In genomic region chr7:44531946-44532732, GRCm38 (mm10) we compare ENCODE assay signal across 19 mouse cellular contexts. TPM values are rescaled to one million over a fixed set of nuclear protein-coding genes. Genes with fewer than 3 reads are reported as not detected.
DNase-seq lines count a peak whose midpoint lies in the region; ATAC-seq and TF ChIP-seq lines count a peak whose summit lies in the region.
"Had no signal": no experiment of that assay in that cellular context is flagged by ENCODE, and none has a peak within 500 bp of the region (broad histone marks: within the 10 kb centered on the region; RNA-seq: fewer than 3 reads in every experiment).

Gene Spib (minus strand): TSS chr7:44532071.

- peaks cover 13% of the 10 kb centered on the region for H3K4me1 ChIP-seq in heart, embryonic 16.5 days (ENCODE audit: control insufficient read depth, insufficient read depth, low read length)
- peaks cover 43% of the 10 kb centered on the region; the same call in 1 of the 2 replicates for H3K4me1 ChIP-seq in spleen, adult 2 months (ENCODE audit: control insufficient read depth, insufficient read depth, insufficient read length)
- H3K4me1 ChIP-seq in embryonic facial prominence, embryonic 13.5 days: peaks cover 9% of the 10 kb centered on the region

- peaks cover 8% of the 10 kb centered on the region for H3K27me3 ChIP-seq in heart, embryonic 16.5 days (ENCODE audit: control insufficient read depth, insufficient read depth, low read length)
- H3K27me3 ChIP-seq in spleen, adult 2 months (ENCODE audit: control insufficient read depth, insufficient read depth, low read length): no peaks in the 10 kb centered on the region
- H3K27me3 ChIP-seq in embryonic facial prominence, embryonic 13.5 days: peaks cover 23% of the 10 kb centered on the region

- TF ChIP-seq CTCF in spleen, adult 2 months (IDR thresholded peaks at IDR 0.05; ENCODE audit: extremely low read depth, insufficient read depth, insufficient read length, insufficient replicate concordance): no peak

- H3K27ac ChIP-seq in heart, embryonic 16.5 days (ENCODE audit: low read length): no peak within 1 kb of the TSS; the same call in 1 of the 2 replicates
- H3K27ac ChIP-seq in spleen, adult 2 months (ENCODE audit: insufficient read depth, low read length): peak within 1 kb of the TSS; percentile 96
- H3K27ac ChIP-seq in embryonic facial prominence, embryonic 13.5 days: no peak within 1 kb of the TSS
- H3K27ac ChIP-seq: gastrocnemius, adult 2 months; hindbrain, embryonic 14.5 days had no signal

- intact Hi-C loops in heart, postnatal 10 days (cut with DNase I): no loop called here
- intact Hi-C loops in left cerebral cortex, postnatal 36 days (cut with DNase I): no loop called here

- peak; percentile 87 for TF ChIP-seq POLR2A in spleen, adult 2 months (IDR thresholded peaks at IDR 0.05; ENCODE audit: low read depth, low read length)

- no peak for DNase-seq in heart, postnatal 10 days
- peak in 1 of 2 experiments; percentile 72 for DNase-seq in spleen, adult 2 months (ENCODE audit: low read depth in 1 of 2, low spot score in 2 of 2)
- no peak for DNase-seq in spleen, adult 12 weeks (ENCODE audit: low spot score)
- DNase-seq in spleen, postnatal 4 days (ENCODE audit: low spot score in 2 of 2): peak; percentile 67 to 79
- no peak for DNase-seq in left cerebral cortex, postnatal 36 days (ENCODE audit: low spot score in 2 of 2)
- no peak for DNase-seq in gastrocnemius, adult 18-20 months (ENCODE audit: low spot score)
- DNase-seq: kidney, adult 11 months; layer of hippocampus, postnatal 36 days; liver; lung, adult 18-20 months; retina, postnatal 1 day had no signal

- peaks cover 16% of the 10 kb centered on the region for H3K36me3 ChIP-seq in heart, embryonic 16.5 days (ENCODE audit: control insufficient read depth, insufficient read depth)
- H3K36me3 ChIP-seq in spleen, adult 2 months (ENCODE audit: control insufficient read depth, insufficient read depth, low read length): peaks cover 20% of the 10 kb centered on the region
- H3K36me3 ChIP-seq in embryonic facial prominence, embryonic 13.5 days: peaks cover 49% of the 10 kb centered on the region

- H3K4me2 ChIP-seq in heart, embryonic 16.5 days (ENCODE audit: low read depth, low read length): no peak within 1 kb of the TSS
- H3K4me2 ChIP-seq in embryonic facial prominence, embryonic 13.5 days: no peak within 1 kb of the TSS
- H3K4me2 ChIP-seq: heart, embryonic 11.5 days; hindbrain, embryonic 14.5 days had no signal

- H3K9me3 ChIP-seq in heart, embryonic 16.5 days (replicated peaks; ENCODE audit: control insufficient read depth, low read length): no peaks in the 10 kb centered on the region
- no peaks in the 10 kb centered on the region for H3K9me3 ChIP-seq in embryonic facial prominence, embryonic 13.5 days

- peak within 1 kb of the TSS; percentile 4; the same call in 1 of the 2 replicates for H3K4me3 ChIP-seq in heart, embryonic 16.5 days (ENCODE audit: low read length)
- peak within 1 kb of the TSS; percentile 64 for H3K4me3 ChIP-seq in spleen, adult 2 months (ENCODE audit: extremely low read depth, insufficient read depth, insufficient read length)
- H3K4me3 ChIP-seq in embryonic facial prominence, embryonic 13.5 days: no peak within 1 kb of the TSS
- H3K4me3 ChIP-seq: gastrocnemius, adult 2 months had no signal

- WGBS in heart, embryonic 16.5 days: 87% methylated on average over 4 of the region's 4 CpGs
- 43% methylated on average over 4 of the region's 4 CpGs for WGBS in spleen, adult 2 months
- WGBS in embryonic facial prominence, embryonic 13.5 days: 83% methylated on average over 4 of the region's 4 CpGs

- no peak for ATAC-seq in heart, embryonic 16.5 days (replicated peaks; ENCODE audit: extremely low read depth, insufficient read depth, low FRiP score)
- no peak for ATAC-seq in embryonic facial prominence, embryonic 13.5 days (ENCODE audit: insufficient number of reproducible peaks, insufficient read depth, low FRiP score, low TSS enrichment, low read depth)
- ATAC-seq: forebrain, embryonic 16.5 days had no signal

- no peak within 1 kb of the TSS for H3K9ac ChIP-seq in heart, embryonic 16.5 days (ENCODE audit: low read length)
- H3K9ac ChIP-seq in embryonic facial prominence, embryonic 13.5 days: 0 out of 2 replicates have a peak within 1 kb of the TSS, but pooled peaks have one; percentile 11
- H3K9ac ChIP-seq: hindbrain, embryonic 14.5 days had no signal

RNA-seq across cellular contexts. Expression of gene Spib, which starts in this region (rescaled TPM):
- 4.0 and 5.9 TPM in 2 replicates for polyA plus RNA-seq in heart, embryonic 16.5 days (2015; fragmentation: Nextera tagmentation; extraction: Ambion mirVana)
- 1 to 10 TPM; 1.1 to 1.3 TPM for total RNA-seq in heart, postnatal 10 days (2021)
- 285 and 365 TPM in 2 replicates for polyA plus RNA-seq in spleen, adult 2 months (2012; rRNA removed)
- 0.60 and 0.94 TPM in 2 replicates for polyA plus RNA-seq in embryonic facial prominence, embryonic 13.5 days (2015; fragmentation: Nextera tagmentation; extraction: Ambion mirVana)
- total RNA-seq in left cerebral cortex, postnatal 36 days (2021): not detected
- total RNA-seq in gastrocnemius, adult 18-20 months (2021): under 1 TPM in 1 of 2 experiments, not detected in 1; 0.14 TPM
- total RNA-seq: granulocyte monocyte progenitor cell, adult 5-6 weeks; midbrain, postnatal 0 days had no signal
- polyA plus RNA-seq: forebrain, embryonic 16.5 days; heart, embryonic 11.5 days had no signal

Comparison
In these comparisons a context has a peak if more than half of its experiments do, and no peak if none do; other contexts are left out.
1. RNA of gene Spib (polyA plus RNA-seq): 285 to 365 TPM in spleen, adult 2 months; 4.0 to 5.9 TPM in heart, embryonic 16.5 days and 0.60 to 0.94 TPM in embryonic facial prominence, embryonic 13.5 days; every median in the first group is over 10 times any median in the second.
2. DNase-seq: peak in spleen, postnatal 4 days (2 of 2); none in heart, postnatal 10 days (0 of 2), spleen, adult 12 weeks (single experiment), left cerebral cortex, postnatal 36 days (0 of 2) and gastrocnemius, adult 18-20 months (single experiment).